Comparison of ENCODE assay signal across 10 mouse cellular contexts in genomic region chr7:16923283-16924036, GRCm38 (mm10). TPM values are rescaled to one million over a fixed set of nuclear protein-coding genes. Genes with fewer than 3 reads are reported as not detected.
A peak's percentile ranks its signal among the peaks of the same experiment; 100 is the strongest.
DNase-seq lines count a peak whose midpoint lies in the region; ATAC-seq and TF ChIP-seq lines count a peak whose summit lies in the region.
"Had no signal": no experiment of that assay in that cellular context is flagged by ENCODE, and none has a peak within 500 bp of the region (broad histone marks: within the 10 kb centered on the region; RNA-seq: fewer than 3 reads in every experiment).

No protein-coding gene starts in this region.

- H3K27me3 ChIP-seq in heart, embryonic 11.5 days (ENCODE audit: control insufficient read depth, insufficient read depth, low read length) = no peaks in the 10 kb centered on the region
- H3K27me3 ChIP-seq in hindbrain, embryonic 14.5 days (ENCODE audit: control insufficient read depth, insufficient read depth, low read length) = no peaks in the 10 kb centered on the region
- H3K27me3 ChIP-seq in liver, embryonic 15.5 days = no peaks in the 10 kb centered on the region
- H3K27me3 ChIP-seq in stomach, embryonic 15.5 days (replicated peaks) = no peaks in the 10 kb centered on the region
- H3K27me3 ChIP-seq: Patski had no signal

- H3K36me3 ChIP-seq in heart, embryonic 11.5 days (ENCODE audit: control insufficient read depth, insufficient read depth, low read length) = peaks cover 9% of the 10 kb centered on the region
- peaks cover 21% of the 10 kb centered on the region for H3K36me3 ChIP-seq in ES-E14 (ENCODE audit: control insufficient read depth, insufficient read depth, low read length, poor library complexity, severe bottlenecking)
- H3K36me3 ChIP-seq in hindbrain, embryonic 14.5 days (replicated peaks; ENCODE audit: control insufficient read depth, insufficient read depth) = peaks cover 12% of the 10 kb centered on the region
- H3K36me3 ChIP-seq in liver, embryonic 15.5 days (replicated peaks) = peaks cover 24% of the 10 kb centered on the region
- H3K36me3 ChIP-seq in stomach, embryonic 15.5 days = peaks cover 4% of the 10 kb centered on the region; the same call in 1 of the 2 replicates

- H3K4me1 ChIP-seq in heart, embryonic 11.5 days (ENCODE audit: control insufficient read depth, insufficient read depth, low read length) = peaks cover 31% of the 10 kb centered on the region
- peaks cover 0 to 24% of the 10 kb centered on the region in 2 experiments; a peak in 1 of 4 replicates for H3K4me1 ChIP-seq in ES-E14 (ENCODE audit: control insufficient read depth in 2 of 2, insufficient read depth in 2 of 2, low read length in 2 of 2, poor library complexity in 1 of 2)
- H3K4me1 ChIP-seq in hindbrain, embryonic 14.5 days (replicated peaks; ENCODE audit: control insufficient read depth, insufficient read depth, low read length) = peaks cover 42% of the 10 kb centered on the region
- peaks cover 54% of the 10 kb centered on the region for H3K4me1 ChIP-seq in liver, embryonic 15.5 days (replicated peaks)
- peaks cover 39% of the 10 kb centered on the region for H3K4me1 ChIP-seq in stomach, embryonic 15.5 days

- peak overlapping the region; percentile 93 for H3K9ac ChIP-seq in heart, embryonic 11.5 days (ENCODE audit: low read depth, low read length)
- peak overlapping the region; percentile 86 for H3K9ac ChIP-seq in ES-E14 (ENCODE audit: insufficient read depth, low read depth, low read length, poor library complexity, severe bottlenecking)
- peak overlapping the region; percentile 99 for H3K9ac ChIP-seq in hindbrain, embryonic 14.5 days
- peak overlapping the region; percentile 97 for H3K9ac ChIP-seq in liver, embryonic 15.5 days
- peak overlapping the region; percentile 97 for H3K9ac ChIP-seq in stomach, embryonic 15.5 days

- H3K4me3 ChIP-seq in heart, embryonic 11.5 days (ENCODE audit: low read depth, low read length) = peak overlapping the region; percentile 85
- H3K4me3 ChIP-seq in ES-E14 (ENCODE audit: insufficient read depth in 1 of 2, low read depth in 1 of 2, low read length in 2 of 2, poor library complexity in 1 of 2, severe bottlenecking in 1 of 2) = peak overlapping the region; percentile 87 to 91
- peak overlapping the region; percentile 91 for H3K4me3 ChIP-seq in hindbrain, embryonic 14.5 days (replicated peaks; ENCODE audit: low read length)
- H3K4me3 ChIP-seq in liver, embryonic 15.5 days (replicated peaks) = peak overlapping the region; percentile 98
- peak overlapping the region; percentile 98 for H3K4me3 ChIP-seq in stomach, embryonic 15.5 days (replicated peaks)

- intact Hi-C loops in heart, postnatal 36 days (cut with DNase I) = no loop called here

- H3K9me3 ChIP-seq in heart, embryonic 11.5 days (replicated peaks; ENCODE audit: control insufficient read depth, low read length) = no peaks in the 10 kb centered on the region
- H3K9me3 ChIP-seq in ES-E14 (ENCODE audit: control insufficient read depth, insufficient read depth, low read depth, low read length) = no peaks in the 10 kb centered on the region
- H3K9me3 ChIP-seq in hindbrain, embryonic 14.5 days (ENCODE audit: control insufficient read depth, low read length) = no peaks in the 10 kb centered on the region
- no peaks in the 10 kb centered on the region for H3K9me3 ChIP-seq in liver, embryonic 15.5 days (replicated peaks)
- H3K9me3 ChIP-seq in stomach, embryonic 15.5 days = no peaks in the 10 kb centered on the region

- peak overlapping the region; percentile 87 for H3K4me2 ChIP-seq in heart, embryonic 11.5 days
- peak overlapping the region; percentile 96 for H3K4me2 ChIP-seq in hindbrain, embryonic 14.5 days (replicated peaks)
- H3K4me2 ChIP-seq in liver, embryonic 15.5 days = peak overlapping the region; percentile 85
- peak overlapping the region; percentile 78 for H3K4me2 ChIP-seq in stomach, embryonic 15.5 days

- in situ Hi-C loops in ES-E14 (cut with MboI; ENCODE audit: low sequenced_read_pairs in 2 of 2, unreplicated experiment in 2 of 2) = loop anchor here in 1 of 2 experiments (25.0 kb wide), 1 partner anchor 111 kb away; the partner anchor contains the start of genes Fkrp and Strn4

- under 1% methylated on average over 46 of the region's 57 CpGs for WGBS in heart, embryonic 11.5 days (ENCODE audit: insufficient replicate concordance)
- under 1% methylated on average over 38 of the region's 57 CpGs for WGBS in hindbrain, embryonic 14.5 days
- under 1% methylated on average over 53 of the region's 57 CpGs for WGBS in liver, embryonic 15.5 days (ENCODE audit: insufficient replicate concordance)
- under 1% methylated on average over 57 of the region's 57 CpGs for WGBS in stomach, embryonic 15.5 days

- ATAC-seq in heart, embryonic 11.5 days (replicated peaks; ENCODE audit: insufficient number of reproducible peaks, low FRiP score, low TSS enrichment) = no peak
- peak; percentile 2; the same call in 1 of the 2 replicates for ATAC-seq in hindbrain, embryonic 14.5 days (ENCODE audit: low FRiP score)
- ATAC-seq in liver, embryonic 15.5 days (ENCODE audit: insufficient read depth) = no peak
- no peak; the same call in 1 of the 2 replicates for ATAC-seq in stomach, embryonic 15.5 days (ENCODE audit: insufficient read depth, low FRiP score, low read depth)
- no peak for ATAC-seq in inflammation-experienced regulatory T-cells, adult 6 months

- DNase-seq in heart, postnatal 36 days = no peak
- no peak for DNase-seq in ES-E14 (ENCODE audit: low read depth, low spot score)
- DNase-seq in cerebellum, postnatal 14 days = peak; percentile 69 to 72
- DNase-seq in hindbrain, embryonic 14.5 days (ENCODE audit: low spot score) = no peak

- peak overlapping the region; percentile 96 for H3K27ac ChIP-seq in heart, embryonic 11.5 days (ENCODE audit: low read depth, low read length)
- peak overlapping the region; percentile 84 for H3K27ac ChIP-seq in ES-E14 (ENCODE audit: insufficient read depth, low read depth, low read length, poor library complexity, severe bottlenecking)
- H3K27ac ChIP-seq in hindbrain, embryonic 14.5 days = peak overlapping the region; percentile 95
- peak overlapping the region; percentile 93 for H3K27ac ChIP-seq in liver, embryonic 15.5 days (replicated peaks)
- peak overlapping the region; percentile 97 for H3K27ac ChIP-seq in stomach, embryonic 15.5 days

TF ChIP-seq in ES-E14, 5 proteins besides CTCF, POLR2A, EP300 and RAD21 (continues in another document):
- TF ChIP-seq HCFC1 (IDR thresholded peaks at IDR 0.05; ENCODE audit: borderline replicate concordance, insufficient read depth, low read length) (no peak), CHD2 (IDR thresholded peaks at IDR 0.05; ENCODE audit: low read depth, low read length) (no peak), ZNF384 (IDR thresholded peaks at IDR 0.05; ENCODE audit: low read depth, low read length) (no peak), MAFK (IDR thresholded peaks at IDR 0.05; ENCODE audit: insufficient read depth, low read depth, low read length) (no peak)

RNA-seq across cellular contexts. Expression of gene Calm3, which starts 0.5 kb away (rescaled TPM):
- 150 and 156 TPM in 2 replicates for polyA plus RNA-seq in heart, embryonic 11.5 days (2014; fragmentation: Nextera tagmentation; extraction: Ambion mirVana)
- 100 to 1,000 TPM; 182 to 193 TPM for total RNA-seq in heart, postnatal 36 days (2021)
- 163 and 198 TPM in 2 replicates for total RNA-seq in ES-E14 (2012; rRNA removed)
- 510 and 527 TPM in 2 replicates for polyA plus RNA-seq in hindbrain, embryonic 14.5 days (2014; fragmentation: Nextera tagmentation; extraction: Ambion mirVana)
- 79.0 and 83.9 TPM in 2 replicates for polyA plus RNA-seq in liver, embryonic 15.5 days (2015; fragmentation: Nextera tagmentation; extraction: Ambion mirVana)
- 101 and 113 TPM in 2 replicates for polyA plus RNA-seq in stomach, embryonic 15.5 days (2015; fragmentation: Nextera tagmentation; extraction: Ambion mirVana)
- polyA plus RNA-seq in inflammation-experienced regulatory T-cells, adult 6 months (2017; shearing (Covaris generic)) = 100 to 1,000 TPM in 2 of 3 experiments, 10 to 100 TPM in 1; 51.8 to 255 (median 105) TPM

RNA-seq across cellular contexts. Expression of gene Ptgir, which starts 17.2 kb away (rescaled TPM):
- 0.19 and 0.34 TPM in 2 replicates for polyA plus RNA-seq in heart, embryonic 11.5 days (2014; fragmentation: Nextera tagmentation; extraction: Ambion mirVana)
- 1 to 10 TPM; 2.9 TPM for total RNA-seq in heart, postnatal 36 days (2021)
- 0.09 and 0.26 TPM in 2 replicates for total RNA-seq in ES-E14 (2012; rRNA removed)
- 0.26 TPM in 1 of 2 replicates, not detected in the other for polyA plus RNA-seq in hindbrain, embryonic 14.5 days (2014; fragmentation: Nextera tagmentation; extraction: Ambion mirVana)
- polyA plus RNA-seq in liver, embryonic 15.5 days (2015; fragmentation: Nextera tagmentation; extraction: Ambion mirVana) = 1.2 TPM in 2 replicates
- polyA plus RNA-seq in stomach, embryonic 15.5 days (2015; fragmentation: Nextera tagmentation; extraction: Ambion mirVana) = 2.4 and 2.5 TPM in 2 replicates
- 1 to 10 TPM; 4.3 to 8.2 (median 7.1) TPM for polyA plus RNA-seq in inflammation-experienced regulatory T-cells, adult 6 months (2017; shearing (Covaris generic))
- polyA plus RNA-seq: Patski had no signal

RNA-seq across cellular contexts. Expression of gene Pnmal2, which starts 21.0 kb away (rescaled TPM):
- 1.5 and 2.0 TPM in 2 replicates for polyA plus RNA-seq in heart, embryonic 11.5 days (2014; fragmentation: Nextera tagmentation; extraction: Ambion mirVana)
- total RNA-seq in heart, postnatal 36 days (2021) = 1 to 10 TPM; 3.4 to 3.9 TPM
- total RNA-seq in ES-E14 (2012; rRNA removed) = 0.71 and 0.85 TPM in 2 replicates
- 96.1 and 96.4 TPM in 2 replicates for polyA plus RNA-seq in hindbrain, embryonic 14.5 days (2014; fragmentation: Nextera tagmentation; extraction: Ambion mirVana)
- 0.44 and 0.60 TPM in 2 replicates for polyA plus RNA-seq in liver, embryonic 15.5 days (2015; fragmentation: Nextera tagmentation; extraction: Ambion mirVana)
- polyA plus RNA-seq in stomach, embryonic 15.5 days (2015; fragmentation: Nextera tagmentation; extraction: Ambion mirVana) = 10.2 and 12.7 TPM in 2 replicates
- not detected for polyA plus RNA-seq in inflammation-experienced regulatory T-cells, adult 6 months (2017; shearing (Covaris generic))

RNA-seq across cellular contexts. Expression of gene Gng8, which starts 31.9 kb away (rescaled TPM):
- 3.5 and 4.2 TPM in 2 replicates for polyA plus RNA-seq in heart, embryonic 11.5 days (2014; fragmentation: Nextera tagmentation; extraction: Ambion mirVana)
- 1 to 10 TPM in 1 of 2 experiments, under 1 TPM in 1; 0.54 to 1.3 TPM for total RNA-seq in heart, postnatal 36 days (2021)
- 0.79 and 1.0 TPM in 2 replicates for total RNA-seq in ES-E14 (2012; rRNA removed)
- polyA plus RNA-seq in hindbrain, embryonic 14.5 days (2014; fragmentation: Nextera tagmentation; extraction: Ambion mirVana) = 0.78 and 2.5 TPM in 2 replicates
- 0.13 TPM in 2 replicates for polyA plus RNA-seq in liver, embryonic 15.5 days (2015; fragmentation: Nextera tagmentation; extraction: Ambion mirVana)
- polyA plus RNA-seq in stomach, embryonic 15.5 days (2015; fragmentation: Nextera tagmentation; extraction: Ambion mirVana) = 8.9 and 9.8 TPM in 2 replicates
- polyA plus RNA-seq in inflammation-experienced regulatory T-cells, adult 6 months (2017; shearing (Covaris generic)) = not detected

RNA-seq across cellular contexts. Expression of gene Pnmal1, which starts 36.0 kb away (rescaled TPM):
- polyA plus RNA-seq in heart, embryonic 11.5 days (2014; fragmentation: Nextera tagmentation; extraction: Ambion mirVana) = 0.18 and 0.46 TPM in 2 replicates
- total RNA-seq in heart, postnatal 36 days (2021) = not detected
- 0.26 and 0.45 TPM in 2 replicates for total RNA-seq in ES-E14 (2012; rRNA removed)
- 52.1 and 63.2 TPM in 2 replicates for polyA plus RNA-seq in hindbrain, embryonic 14.5 days (2014; fragmentation: Nextera tagmentation; extraction: Ambion mirVana)
- polyA plus RNA-seq in liver, embryonic 15.5 days (2015; fragmentation: Nextera tagmentation; extraction: Ambion mirVana) = 0.05 TPM in 1 of 2 replicates, not detected in the other
- 2.9 and 3.6 TPM in 2 replicates for polyA plus RNA-seq in stomach, embryonic 15.5 days (2015; fragmentation: Nextera tagmentation; extraction: Ambion mirVana)
- not detected for polyA plus RNA-seq in inflammation-experienced regulatory T-cells, adult 6 months (2017; shearing (Covaris generic))
- polyA plus RNA-seq: gonadal fat pad, adult 2 months; Patski had no signal

Comparison
In these comparisons a context has a peak if more than half of its experiments do, and no peak if none do; other contexts are left out.
1. DNase-seq: peak in cerebellum, postnatal 14 days (2 of 2); none in heart, postnatal 36 days (0 of 2), ES-E14 (single experiment) and hindbrain, embryonic 14.5 days (single experiment).
2. Peak in every context shown above with its lines, with median percentiles within 50 percentile points of each other: H3K27ac ChIP-seq, H3K4me2 ChIP-seq, H3K4me3 ChIP-seq and H3K9ac ChIP-seq.